Mouse (Mus musculus): ENCODE data around the gene Teddm1a. TPM values are rescaled to one million over a fixed set of nuclear protein-coding genes. Genes with fewer than 3 reads are reported as not detected.

Gene Teddm1a
- polyA plus RNA-seq (2012; rRNA removed) = 0.04 TPM in 1 of 2 replicates, not detected in the other

DNA sequence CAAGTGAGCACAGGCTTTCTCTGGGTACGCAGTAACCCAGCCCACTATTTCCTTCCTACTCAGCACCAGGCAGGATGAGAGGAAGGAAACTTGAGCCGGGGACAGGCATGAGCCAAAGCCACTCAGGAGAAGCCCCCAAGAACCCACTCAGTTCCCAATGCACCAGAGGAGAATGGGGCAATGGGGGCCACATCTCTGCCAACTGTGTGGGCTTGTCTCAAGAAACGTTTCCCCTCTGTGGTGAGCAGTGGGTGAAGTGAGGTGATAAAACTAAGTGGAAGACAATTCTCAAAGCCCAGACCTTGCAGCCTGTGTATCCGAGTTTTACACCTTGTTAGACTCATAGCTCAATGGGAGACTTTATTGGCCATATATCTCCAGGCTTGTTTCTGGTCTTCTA, at the start of gene Teddm1a:
Teddm1a (plus strand) TSS at position 301 of the 400 bp plus-strand sequence.

DNA sequence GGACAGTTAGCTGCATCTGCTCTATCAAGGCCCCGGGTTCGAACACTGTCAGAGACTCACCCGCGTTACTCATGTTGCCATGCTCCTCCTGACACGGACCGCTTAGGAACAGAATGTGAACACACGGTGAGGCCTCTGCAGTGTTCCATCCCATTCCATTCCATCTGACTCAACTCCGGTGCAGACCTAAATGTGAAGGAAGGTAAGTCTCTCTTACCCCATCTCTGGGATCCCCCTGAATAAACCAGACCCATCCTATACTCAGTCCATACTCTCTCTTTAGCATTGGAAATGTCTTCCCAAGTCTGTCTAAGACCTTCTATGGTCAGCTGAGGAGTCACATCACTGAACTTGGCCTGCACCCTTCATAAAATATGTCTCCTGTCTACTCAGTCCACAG, 47.5 kb upstream of the Teddm1a start, which contains the start of gene Rgsl1:
Rgsl1 (minus strand) TSS at position 101 of the 400 bp plus-strand sequence.

DNA sequence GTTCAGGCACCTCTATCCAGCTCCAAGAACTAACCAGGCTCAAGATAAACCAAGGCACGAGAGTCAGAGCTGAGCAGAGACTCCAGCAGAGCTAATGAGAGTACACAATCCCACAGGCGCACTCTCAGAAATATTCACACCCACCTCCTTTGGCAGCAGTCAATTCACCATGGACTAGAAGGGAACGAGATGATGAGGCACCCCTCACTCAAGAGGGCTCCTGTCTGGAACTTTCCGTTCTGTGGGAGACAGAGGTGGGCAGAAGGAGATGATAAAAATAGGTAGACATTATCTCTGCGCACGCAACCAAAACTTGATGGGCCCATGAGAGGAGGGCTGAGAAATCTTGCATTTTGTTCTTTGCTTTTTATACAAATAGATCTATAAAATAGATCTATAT, 17.5 kb upstream of the Teddm1a start, which contains the start of gene Teddm1b:
Teddm1b (plus strand) TSS at position 301 of the 400 bp plus-strand sequence.

DNA sequence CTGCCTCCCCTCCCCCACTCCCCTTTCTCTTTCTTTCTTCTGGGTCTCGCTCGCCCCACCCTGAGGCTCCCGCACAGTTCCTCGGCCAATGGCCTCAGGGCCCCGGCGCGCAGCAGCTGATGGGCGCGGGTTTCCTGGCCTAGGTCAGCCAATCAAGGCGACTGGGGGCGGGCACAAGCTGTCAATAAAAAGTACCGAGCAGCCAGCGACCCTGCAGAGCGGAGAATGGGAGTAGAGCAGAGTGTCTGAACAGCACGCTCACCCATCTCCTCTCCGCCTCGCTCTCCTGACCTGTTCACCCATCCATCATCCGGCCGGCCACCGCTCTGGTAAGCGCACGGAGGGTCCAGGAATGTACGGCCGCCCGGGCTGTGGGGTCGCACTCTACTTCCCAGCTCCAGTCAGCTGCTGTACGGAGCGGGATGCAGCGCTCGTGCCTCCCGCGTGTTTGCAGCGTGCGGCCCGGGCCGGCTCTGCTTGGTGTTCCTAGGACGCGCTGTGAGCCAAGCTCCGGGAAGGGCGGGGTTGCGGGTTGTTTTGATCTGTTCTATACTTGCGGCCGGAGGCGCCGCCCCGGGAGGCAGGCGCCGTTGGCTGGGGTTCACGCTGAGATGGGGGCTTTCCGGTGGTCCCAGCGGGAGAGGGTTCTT, 8.3 kb downstream of the Teddm1a start, which contains the start of the genes Glul and Teddm2:
Glul (plus strand) TSS at position 214 of the 650 bp plus-strand sequence.
Teddm2 (minus strand) TSS at position 498 of the 650 bp plus-strand sequence.

Other genes with a start within 250 kb of the Teddm1a start
- gene Rgs8, start 238.7 kb upstream of the Teddm1a start, polyA plus RNA-seq (2012; rRNA removed) = 34.3 and 39.1 TPM in 2 replicates
- gene Rgs16, start 151.4 kb upstream of the Teddm1a start, polyA plus RNA-seq (2012; rRNA removed) = 17.6 and 18.9 TPM in 2 replicates
- 57.5 and 61.0 TPM in 2 replicates for gene Rnasel, start 142.3 kb upstream of the Teddm1a start, polyA plus RNA-seq (2012; rRNA removed)
- 1.5 TPM in 2 replicates for gene Rgsl1, start 47.6 kb upstream of the Teddm1a start, polyA plus RNA-seq (2012; rRNA removed)
- 0.01 TPM in 1 of 2 replicates, not detected in the other for gene Teddm1b, start 17.4 kb upstream of the Teddm1a start, polyA plus RNA-seq (2012; rRNA removed)
- gene Glul, start 8.2 kb downstream of the Teddm1a start, polyA plus RNA-seq (2012; rRNA removed) = 210 and 229 TPM in 2 replicates
- gene Teddm2, start 8.5 kb downstream of the Teddm1a start, polyA plus RNA-seq (2012; rRNA removed) = 2.1 and 2.2 TPM in 2 replicates

Data from central nervous system, embryonic 18 days (tissue).